Mouse (Mus musculus) C2C12 (cell line): ENCODE results near the gene Vpreb3. TPM values are rescaled to one million over a fixed set of nuclear protein-coding genes. Genes with fewer than 3 reads are reported as not detected.

Experiments
- H3K27me3 ChIP-seq: one replicate; pipeline ENCODE4 v1.6.1; 2011; ENCODE audit not compliant: control insufficient read depth, insufficient read depth, insufficient read length
- H3K36me3 ChIP-seq: one replicate; pipeline ENCODE4 v1.6.1; 2011; ENCODE audit not compliant: control insufficient read depth, insufficient read depth
- H3K4me3 ChIP-seq: one replicate; pipeline ENCODE4 v1.5.1; 2011; ENCODE audit warnings: mild to moderate bottlenecking, control low read depth; ENCODE audit not compliant: poor library complexity, insufficient read depth, severe bottlenecking
- H3K79me2 ChIP-seq: one replicate; pipeline ENCODE4 v1.6.1; 2011; ENCODE audit not compliant: control insufficient read depth, insufficient read depth
- H3K79me3 ChIP-seq: one replicate; pipeline ENCODE4 v1.6.1; 2011; ENCODE audit warnings: low read depth, control low read depth
- H3ac ChIP-seq: one replicate; pipeline ENCODE3; 2011; ENCODE audit warnings: low read depth; ENCODE audit not compliant: control insufficient read depth, insufficient read length
- CEBPB ChIP-seq: IDR thresholded peaks from one replicate; pipeline ENCODE4 v1.6.1; 2011; ENCODE audit warnings: low read depth, mild to moderate bottlenecking, control low read depth, moderate library complexity
- CTCF ChIP-seq: IDR thresholded peaks from one replicate; pipeline ENCODE4 v1.5.1; 2011; ENCODE audit not compliant: control insufficient read depth, insufficient read depth, insufficient read length
- FOSL1 ChIP-seq: IDR thresholded peaks from one replicate; pipeline ENCODE4 v1.8.0; 2011; ENCODE audit warnings: mild to moderate bottlenecking, low read length; ENCODE audit not compliant: poor library complexity, insufficient read depth, severe bottlenecking
- MAX ChIP-seq: IDR thresholded peaks from one replicate; pipeline ENCODE4 v1.6.1; 2011; ENCODE audit warnings: mild to moderate bottlenecking, control low read depth
- MYOD1 ChIP-seq: IDR thresholded peaks from one replicate; pipeline ENCODE4 v1.6.1; 2011; ENCODE audit warnings: low read depth; ENCODE audit not compliant: control insufficient read depth, insufficient read length
- MYOG ChIP-seq: IDR thresholded peaks from one replicate; pipeline ENCODE4 v1.6.1; 2011; ENCODE audit not compliant: control insufficient read depth, insufficient read length; ENCODE audit errors: extremely low read depth
- USF1 ChIP-seq: IDR thresholded peaks from one replicate; pipeline ENCODE4 v1.6.1; 2011; ENCODE audit warnings: low read depth, mild to moderate bottlenecking, control low read depth, moderate library complexity
- long read RNA-seq, 2 experiments: library from polyadenylated mRNA; unstranded; transcript quantifications; one replicate each; pipeline ENCODE4 v2.0.0; 2019 to 2020
- polyA plus RNA-seq: library from polyadenylated mRNA; unstranded; fragments of >200 nt; fragmentation: generic; extraction: Trizol; gene quantifications from one replicate; pipeline ENCODE4 v1.2.1, GENCODE M21; 2012; ENCODE audit warnings: missing spikeins

Vpreb3 gene
- 0.13 TPM for polyA plus RNA-seq
- long read RNA-seq, experiment 1: 0 reads
- long read RNA-seq, experiment 2: 0 reads

DNA sequence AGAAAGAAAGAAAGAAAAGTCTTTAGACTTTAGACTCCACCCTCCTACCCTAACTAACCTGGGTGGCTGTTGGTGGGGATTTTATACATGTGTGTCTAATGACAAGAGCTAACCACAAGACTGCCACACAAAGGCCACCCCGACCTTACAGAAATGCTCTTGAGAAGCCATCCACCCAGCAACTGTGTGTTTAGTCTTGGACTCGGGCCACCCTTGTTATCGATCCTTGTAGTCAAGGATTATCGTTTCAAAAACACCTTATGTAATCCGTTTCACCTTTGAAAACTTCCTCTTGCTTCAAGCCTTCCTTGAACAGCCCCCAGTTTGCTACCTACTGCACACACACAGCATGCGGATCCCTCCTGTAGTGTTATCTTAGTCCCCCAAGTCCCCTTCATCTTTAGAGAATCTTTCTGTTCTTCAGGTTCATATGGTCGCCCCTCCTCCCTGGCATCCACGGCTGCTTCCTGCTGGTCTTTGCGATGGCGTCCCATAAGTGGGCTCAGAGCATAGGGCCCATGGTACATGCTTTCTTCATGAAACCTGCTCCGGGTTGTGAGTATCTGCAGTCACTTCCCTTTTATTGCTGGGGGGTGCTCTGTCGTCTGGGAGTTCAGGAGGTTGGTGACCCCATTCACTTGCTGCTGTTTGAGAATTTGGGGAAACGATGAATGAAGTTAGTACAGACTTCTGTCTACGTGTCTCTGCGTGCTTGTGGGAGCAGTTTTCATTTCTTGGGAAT is at the start of gene Vpreb3:
Vpreb3 (plus strand) TSS at position 322 of the 742 bp plus-strand sequence.
- Histone ChIP-seq H3K27me3 (no peaks in the 10 kb centered on the region), H3K4me3 (no peak within 1 kb of the TSS), H3K79me3 (no peaks in the 10 kb centered on the region), H3K36me3 (no peaks in the 10 kb centered on the region), H3K79me2 (no peaks in the 10 kb centered on the region), H3ac (no peak within 1 kb of the TSS)
- TF ChIP-seq USF1: no peak
- TF ChIP-seq MYOD1: no peak
- TF ChIP-seq CEBPB: no peak
- no peak for TF ChIP-seq MAX
- TF ChIP-seq CTCF: no peak
- no peak for TF ChIP-seq FOSL1
- TF ChIP-seq MYOG: no peak

DNA sequence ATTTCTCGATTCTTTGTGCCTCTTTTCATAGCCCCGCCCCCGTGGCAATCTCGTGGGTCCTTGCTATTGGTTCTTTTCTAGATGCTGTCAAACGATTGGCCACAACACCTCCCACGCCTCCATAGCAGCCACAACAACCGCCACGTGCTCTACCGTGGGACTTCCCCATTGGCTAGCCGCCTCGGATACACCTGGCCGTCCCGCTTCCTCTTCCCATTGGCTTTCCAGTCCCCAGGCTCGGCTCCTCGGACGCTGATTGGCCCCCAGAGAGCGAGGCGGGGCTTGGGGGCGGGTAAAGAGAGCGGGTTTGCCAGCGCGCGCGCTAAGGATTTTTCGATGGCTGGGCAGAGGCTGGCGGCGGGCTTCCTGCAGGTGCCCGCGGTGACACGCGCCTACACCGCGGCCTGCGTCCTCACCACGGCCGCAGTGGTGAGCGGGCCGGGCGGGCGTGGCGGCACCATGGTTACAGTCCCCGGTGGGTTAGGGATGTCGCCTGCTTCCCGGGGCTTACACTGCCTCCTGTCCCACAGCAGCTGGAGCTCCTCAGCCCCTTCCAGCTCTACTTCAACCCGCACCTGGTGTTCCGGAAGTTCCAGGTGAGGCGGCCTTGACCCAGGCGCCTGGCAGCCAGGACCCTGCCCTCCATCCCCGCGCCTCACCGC is 49.6 kb upstream of the Vpreb3 start, which contains the start of gene Derl3:
Derl3 (plus strand) TSS at position 325 of the 662 bp plus-strand sequence.
- H3K4me3 ChIP-seq: no peak within 1 kb of the TSS
- H3ac ChIP-seq: no peak within 1 kb of the TSS
- peaks cover 58% of the 10 kb centered on the region for H3K36me3 ChIP-seq
- no peaks in the 10 kb centered on the region for H3K27me3 ChIP-seq
- H3K79me2 ChIP-seq: peaks cover 18% of the 10 kb centered on the region
- TF ChIP-seq MAX (no peak), CTCF (no peak), MYOG (no peak), USF1 (no peak), CEBPB (no peak), MYOD1 (no peak), FOSL1 (no peak)
- peaks cover 2% of the 10 kb centered on the region for H3K79me3 ChIP-seq

DNA sequence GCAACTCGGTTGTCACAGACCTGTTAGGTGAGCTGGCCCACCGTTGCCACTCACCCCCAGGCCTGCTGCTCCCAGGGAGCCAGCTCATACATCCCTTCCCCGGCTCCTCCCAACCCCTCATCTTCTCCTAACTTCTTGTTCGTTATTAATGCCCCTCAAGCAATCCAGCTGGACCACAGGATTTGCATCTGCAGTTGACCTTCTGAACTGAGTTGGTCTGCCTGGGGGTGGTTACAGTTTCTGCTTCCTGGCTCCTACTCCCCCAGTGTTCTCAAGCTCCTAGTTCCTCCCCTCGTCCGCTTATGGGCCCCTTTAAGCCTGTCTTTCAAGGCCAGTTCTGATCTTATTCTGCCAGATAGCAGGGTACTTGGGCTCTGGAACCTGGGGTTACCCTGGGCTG is 48.3 kb upstream of the Vpreb3 start:
- Histone ChIP-seq H3K27me3 (no peaks in the 10 kb centered on the region), H3K79me2 (peaks cover 22% of the 10 kb centered on the region), H3K79me3 (peaks cover 2% of the 10 kb centered on the region), H3K36me3 (peaks cover 60% of the 10 kb centered on the region), H3K4me3 (no peak overlapping the region), H3ac (no peak overlapping the region)
- TF ChIP-seq MYOD1 (no peak), USF1 (no peak), FOSL1 (no peak)

DNA sequence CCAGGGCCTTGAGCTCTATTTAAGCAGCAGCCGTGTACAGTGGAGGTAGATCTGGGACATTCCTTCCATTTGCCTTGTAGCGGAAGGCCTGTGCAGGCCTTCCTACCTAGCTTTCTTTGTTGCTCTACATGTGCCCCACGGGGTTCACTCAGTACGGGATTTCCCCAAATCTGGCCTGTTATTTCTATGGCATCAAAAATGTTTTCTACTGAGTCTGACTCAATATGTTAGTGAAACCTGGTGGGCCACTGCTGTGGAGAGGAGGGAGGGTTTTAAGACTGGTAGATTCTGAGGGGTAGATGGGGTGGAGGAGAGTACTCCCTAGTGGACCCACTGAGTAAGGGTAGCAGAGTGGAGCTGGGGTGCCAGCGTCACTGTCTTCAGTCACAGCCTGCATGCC is 47.1 kb upstream of the Vpreb3 start:
- no peak overlapping the region for H3ac ChIP-seq
- TF ChIP-seq USF1: no peak
- TF ChIP-seq MAX: no peak
- no peak for TF ChIP-seq MYOG
- TF ChIP-seq CEBPB: no peak
- TF ChIP-seq MYOD1: no peak
- no peak for TF ChIP-seq CTCF
- no peak for TF ChIP-seq FOSL1
- H3K27me3 ChIP-seq: no peaks in the 10 kb centered on the region
- H3K36me3 ChIP-seq: peaks cover 67% of the 10 kb centered on the region
- H3K79me2 ChIP-seq: peaks cover 28% of the 10 kb centered on the region
- H3K79me3 ChIP-seq: peaks cover 2% of the 10 kb centered on the region
- H3K4me3 ChIP-seq: no peak overlapping the region

DNA sequence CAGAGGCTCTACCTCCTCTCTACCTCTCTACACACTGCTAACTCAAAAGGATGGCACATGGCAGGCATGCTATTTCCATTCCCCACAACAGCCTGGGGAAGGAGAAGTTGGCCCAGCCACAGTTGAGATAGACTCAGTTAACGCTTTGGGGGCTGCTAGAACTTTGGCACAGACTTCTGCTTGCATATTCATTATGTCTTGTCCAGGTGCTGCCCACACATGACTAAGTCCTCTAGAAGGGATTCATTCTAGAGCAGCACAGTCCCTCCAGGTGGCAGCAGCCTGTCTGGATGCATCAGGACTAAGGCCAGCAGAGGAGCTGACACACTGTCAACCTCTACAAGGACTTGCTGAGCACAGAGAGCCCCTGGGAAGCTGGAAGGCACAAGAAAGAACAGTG is 46.6 kb upstream of the Vpreb3 start:
- no peak overlapping the region for H3K4me3 ChIP-seq
- peaks cover 33% of the 10 kb centered on the region for H3K79me2 ChIP-seq
- no peaks in the 10 kb centered on the region for H3K27me3 ChIP-seq
- H3K79me3 ChIP-seq: peaks cover 2% of the 10 kb centered on the region
- peaks cover 72% of the 10 kb centered on the region for H3K36me3 ChIP-seq
- no peak for TF ChIP-seq CTCF
- no peak for TF ChIP-seq MAX
- TF ChIP-seq USF1: no peak
- TF ChIP-seq MYOG: no peak
- TF ChIP-seq MYOD1: no peak
- TF ChIP-seq FOSL1: no peak
- TF ChIP-seq CEBPB: no peak
- no peak overlapping the region for H3ac ChIP-seq

DNA sequence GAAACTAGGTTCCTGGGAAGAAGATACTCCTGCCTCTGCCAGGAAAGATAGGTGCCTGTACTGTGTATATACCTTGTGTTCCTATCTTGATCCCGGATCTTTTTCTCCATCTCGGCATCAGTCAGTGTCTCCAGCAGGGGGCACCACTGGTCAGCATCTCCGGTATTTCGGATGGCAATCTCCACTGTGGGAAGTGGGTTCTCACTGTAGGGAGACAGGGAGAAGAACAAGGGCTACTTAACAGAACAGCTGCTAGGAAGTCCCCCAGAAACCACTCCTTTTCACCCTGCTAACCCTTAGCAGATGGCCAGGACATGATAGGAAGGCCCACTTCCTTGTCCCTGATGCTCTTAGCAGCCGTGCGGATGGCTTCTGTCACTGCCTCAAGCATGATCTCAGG is 45.5 kb upstream of the Vpreb3 start:
- peaks cover 44% of the 10 kb centered on the region for H3K79me2 ChIP-seq
- H3K36me3 ChIP-seq: peaks cover 79% of the 10 kb centered on the region
- TF ChIP-seq FOSL1: no peak
- peak; percentile 56 for TF ChIP-seq CTCF
- H3K4me3 ChIP-seq: no peak overlapping the region
- H3ac ChIP-seq: peak overlapping the region; percentile 15
- H3K27me3 ChIP-seq: no peaks in the 10 kb centered on the region
- H3K79me3 ChIP-seq: peaks cover 2% of the 10 kb centered on the region
